Mouse (Mus musculus): ENCODE data around the gene Cog5.

GRCm38 (mm10) chr12:31849601-31850000, 194.9 kb downstream of the Cog5 start:
- TF ChIP-seq CTCF (conservative IDR thresholded peaks at IDR 0.05 in 1 of 2, IDR thresholded peaks at IDR 0.05 in 1 of 2; ENCODE audit: low read depth in 2 of 2, low read length in 2 of 2) (no peak), EP300 (IDR thresholded peaks at IDR 0.05; ENCODE audit: low read length) (no peak), RCOR1 (conservative IDR thresholded peaks at IDR 0.05; ENCODE audit: low read depth, low read length) (no peak), MEF2A (IDR thresholded peaks at IDR 0.05; ENCODE audit: borderline replicate concordance, low read depth, low read length) (no peak)

All from CH12.LX (cell line).